Mouse (Mus musculus) brain, embryonic 14.5 days (tissue): Measurements from ENCODE around the gene Cyp1a2.

Experiments used
- CTCF ChIP-seq: fragments of 200-500 bp; IDR thresholded peaks from 2 replicates; pipeline ENCODE4 v1.5.1; 2012; ENCODE audit warnings: inconsistent platforms, mild to moderate bottlenecking, moderate library complexity, borderline replicate concordance; ENCODE audit not compliant: insufficient read depth, insufficient read length; ENCODE audit errors: extremely low read depth
- POLR2A ChIP-seq: fragments of 200-500 bp; IDR thresholded peaks from 2 replicates; pipeline ENCODE4 v1.6.1; 2012; ENCODE audit warnings: mild to moderate bottlenecking, inconsistent platforms, borderline replicate concordance; ENCODE audit not compliant: poor library complexity, insufficient read depth, insufficient read length, severe bottlenecking; ENCODE audit errors: extremely low read depth

- no peak for TF ChIP-seq CTCF
- TF ChIP-seq POLR2A, result no peak
Measured at GRCm38 (mm10) chr9:57650786-57651311, 32.7 kb downstream of the Cyp1a2 start.
